Mouse (Mus musculus): ENCODE measurements around the gene Dhrs3.

Dhrs3 gene

GRCm38 (mm10) chr4:144898036-144898649 is 5.5 kb downstream of the Dhrs3 start:
- peak; percentile 34 for DNase-seq (ENCODE audit: low read depth, low spot score)

DNA sequence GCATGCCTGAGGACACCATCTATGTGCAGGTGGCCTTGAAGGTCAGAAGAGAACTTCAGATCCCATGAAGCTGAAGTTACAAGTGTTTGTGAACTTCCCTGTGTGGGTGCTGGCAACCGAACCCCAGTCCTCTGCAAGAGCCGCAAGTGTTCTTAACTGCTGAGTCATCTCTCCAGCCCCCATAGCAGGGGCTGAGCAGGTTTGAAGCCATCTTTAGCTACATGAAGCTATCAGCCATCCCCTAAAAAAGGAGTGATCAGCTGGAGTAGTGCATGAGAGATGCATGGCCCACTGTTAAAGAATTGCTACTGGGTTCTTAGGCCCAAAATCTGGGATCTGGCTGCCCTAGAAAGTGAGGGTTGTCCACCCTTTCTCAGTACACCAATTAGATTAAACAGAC is 6.1 kb downstream of the Dhrs3 start:
- no peak for DNase-seq (ENCODE audit: low read depth, low spot score)

- DNase-seq (ENCODE audit: low read depth, low spot score), result peak; percentile 64
These were observed 9.0 kb downstream of the Dhrs3 start for GRCm38 (mm10) chr4:144901561-144902111.

GRCm38 (mm10) chr4:144903088-144903487 is 10.5 kb downstream of the Dhrs3 start:
- DNase-seq (ENCODE audit: low read depth, low spot score), result no peak

- no peak for DNase-seq (ENCODE audit: low read depth, low spot score)
These were observed 11.3 kb downstream of the Dhrs3 start for GRCm38 (mm10) chr4:144903932-144904331.

GRCm38 (mm10) chr4:144905128-144905527 is 12.5 kb downstream of the Dhrs3 start:
- DNase-seq (ENCODE audit: low read depth, low spot score), result no peak

- DNase-seq (ENCODE audit: low read depth, low spot score), result no peak
These were observed 13.6 kb downstream of the Dhrs3 start for GRCm38 (mm10) chr4:144906001-144906889.

DNA sequence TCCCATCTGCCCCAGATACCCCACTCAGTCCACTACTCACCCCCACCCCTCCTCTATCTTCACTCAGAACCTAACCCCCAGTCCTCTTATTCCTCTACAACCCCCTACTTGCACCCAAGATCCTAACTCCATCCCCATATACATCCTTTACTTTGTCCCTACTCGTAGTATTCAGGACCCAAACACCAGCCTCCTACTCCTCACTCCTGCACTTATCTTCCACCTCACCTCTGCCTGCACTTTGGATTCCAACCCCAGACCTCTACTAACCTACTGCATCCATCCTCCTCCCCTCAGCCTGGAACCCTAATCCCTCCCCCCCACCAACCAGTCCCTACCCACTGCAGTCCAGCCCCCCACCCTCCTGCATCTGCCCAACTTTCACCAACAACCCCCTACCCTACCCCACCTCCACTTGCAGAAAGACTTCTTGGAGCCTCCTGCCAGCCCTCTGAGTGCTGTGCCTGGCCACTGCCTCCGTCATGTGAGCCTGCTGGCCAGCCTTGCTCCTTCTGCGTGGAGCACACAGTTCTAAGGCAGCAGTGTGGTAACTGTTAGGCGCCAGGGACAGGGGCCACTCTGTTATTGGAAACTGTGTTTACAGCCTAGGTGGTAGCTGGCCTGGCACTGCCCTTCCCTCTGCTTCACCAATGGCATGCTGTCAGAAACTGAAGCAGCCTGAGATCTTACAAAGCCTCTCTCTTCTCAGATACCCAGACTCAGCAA is 14.5 kb downstream of the Dhrs3 start:
- DNase-seq (ENCODE audit: low read depth, low spot score), result no peak

DNA sequence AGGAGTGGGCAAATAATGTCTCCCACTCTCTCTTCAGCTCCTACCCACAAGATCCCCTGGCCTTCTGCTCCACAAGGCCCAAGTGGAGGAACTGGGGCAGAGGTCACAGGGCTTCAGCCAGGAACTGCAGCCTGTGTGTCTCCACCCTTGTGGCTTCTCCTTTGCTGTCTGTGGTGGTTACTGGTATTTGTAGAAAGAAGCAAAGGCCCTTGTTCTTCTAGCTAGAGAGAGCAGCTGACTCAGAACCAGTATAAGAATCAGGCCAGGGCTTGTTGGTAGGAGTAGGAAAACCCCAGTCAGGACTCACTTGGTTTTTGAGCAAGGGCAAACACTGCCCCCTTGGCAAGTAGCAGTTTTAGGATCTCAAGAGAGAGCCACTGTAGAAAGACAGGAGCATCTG is 16.2 kb downstream of the Dhrs3 start:
- no peak for DNase-seq (ENCODE audit: low read depth, low spot score)

DNA sequence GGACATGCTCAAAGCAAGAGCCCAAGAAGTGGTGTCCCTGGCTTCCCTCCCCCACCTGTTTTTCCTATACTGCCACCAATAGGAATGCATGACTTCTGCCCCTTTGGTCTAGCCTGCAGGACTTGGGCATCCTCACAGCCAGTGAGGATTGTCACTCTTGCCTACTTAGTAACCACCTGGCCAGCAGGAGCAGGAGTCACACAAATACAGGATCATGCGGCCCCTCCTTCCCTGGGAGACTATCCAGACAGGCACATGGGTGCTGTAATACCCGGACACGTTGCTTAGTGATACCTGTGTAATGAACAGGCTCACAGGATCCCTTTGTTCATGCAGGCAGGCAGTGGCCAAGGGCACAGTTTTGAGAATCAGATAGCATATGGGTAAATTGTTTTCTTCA is 17.7 kb downstream of the Dhrs3 start:
- DNase-seq (ENCODE audit: low read depth, low spot score), result no peak

GRCm38 (mm10) chr4:144913298-144914152 is 20.9 kb downstream of the Dhrs3 start:
- no peak for DNase-seq (ENCODE audit: low read depth, low spot score)

- no peak for DNase-seq (ENCODE audit: low read depth, low spot score)
These were observed 23.9 kb downstream of the Dhrs3 start for GRCm38 (mm10) chr4:144916520-144916919.

- DNase-seq (ENCODE audit: low read depth, low spot score), result no peak
These were observed 24.5 kb downstream of the Dhrs3 start for GRCm38 (mm10) chr4:144917101-144917500.

DNA sequence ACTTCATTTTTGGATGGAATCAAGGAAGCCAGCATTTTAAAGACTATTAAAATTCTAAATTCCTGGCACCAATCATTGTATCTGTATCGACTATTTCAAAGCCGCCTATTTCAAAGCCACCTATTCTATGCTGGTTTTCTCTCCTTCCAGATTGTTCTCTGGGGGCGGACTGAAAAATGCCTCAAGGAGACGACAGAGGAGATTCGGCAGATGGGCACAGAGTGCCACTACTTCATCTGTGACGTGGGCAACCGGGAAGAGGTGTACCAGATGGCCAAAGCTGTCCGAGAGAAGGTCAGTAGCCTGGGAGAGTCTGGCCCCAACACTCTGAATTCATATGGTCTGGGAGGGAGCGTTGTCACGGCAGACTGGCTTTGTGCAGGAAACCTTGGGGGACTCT is 25.9 kb downstream of the Dhrs3 start:
- no peak for DNase-seq (ENCODE audit: low read depth, low spot score)

GRCm38 (mm10) chr4:144928693-144929436 is 36.2 kb downstream of the Dhrs3 start:
- no peak for DNase-seq (ENCODE audit: low read depth, low spot score)

GRCm38 (mm10) chr4:144929811-144930221 is 37.2 kb downstream of the Dhrs3 start:
- no peak for DNase-seq (ENCODE audit: low read depth, low spot score)

DNA sequence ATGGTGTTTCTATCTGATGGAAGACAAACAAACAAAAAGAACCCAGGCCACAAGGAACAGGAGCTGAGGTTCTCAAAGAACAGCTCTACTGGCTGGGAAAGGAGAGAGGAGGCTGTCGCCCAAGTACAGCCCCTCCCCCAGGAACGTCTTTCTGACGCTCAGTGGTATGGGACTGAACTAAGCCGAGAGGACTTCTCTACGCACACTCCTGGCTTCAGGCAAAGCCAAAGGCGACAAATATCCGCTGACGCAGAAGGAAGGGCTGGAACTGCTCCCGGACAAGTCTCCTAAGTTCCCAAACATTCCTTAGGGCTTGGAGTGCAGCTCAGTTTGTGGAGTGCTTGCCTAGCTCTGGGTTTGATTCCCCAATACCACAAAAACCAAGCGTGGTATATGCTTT is 37.7 kb downstream of the Dhrs3 start:
- DNase-seq (ENCODE audit: low read depth, low spot score), result no peak

DNA sequence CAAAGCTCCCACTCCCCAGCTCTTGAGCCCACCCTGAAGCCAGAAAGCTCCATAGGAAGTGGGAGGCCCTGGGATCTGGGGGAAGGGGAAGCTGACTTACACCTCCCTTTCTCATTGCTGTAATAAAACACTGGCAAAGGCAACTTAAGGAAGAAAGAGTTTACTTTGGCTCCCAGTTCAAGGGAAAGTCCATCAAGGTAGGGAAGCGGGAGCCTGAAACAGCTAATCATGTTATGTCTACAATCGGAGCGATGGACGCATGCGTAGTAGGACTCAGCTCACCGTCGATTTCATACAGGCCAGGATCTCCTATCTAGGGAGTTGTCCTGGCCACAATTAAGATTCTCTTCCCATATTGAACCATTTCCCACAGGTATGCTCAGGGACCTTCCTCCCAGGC is 38.5 kb downstream of the Dhrs3 start:
- DNase-seq (ENCODE audit: low read depth, low spot score), result no peak

DNA sequence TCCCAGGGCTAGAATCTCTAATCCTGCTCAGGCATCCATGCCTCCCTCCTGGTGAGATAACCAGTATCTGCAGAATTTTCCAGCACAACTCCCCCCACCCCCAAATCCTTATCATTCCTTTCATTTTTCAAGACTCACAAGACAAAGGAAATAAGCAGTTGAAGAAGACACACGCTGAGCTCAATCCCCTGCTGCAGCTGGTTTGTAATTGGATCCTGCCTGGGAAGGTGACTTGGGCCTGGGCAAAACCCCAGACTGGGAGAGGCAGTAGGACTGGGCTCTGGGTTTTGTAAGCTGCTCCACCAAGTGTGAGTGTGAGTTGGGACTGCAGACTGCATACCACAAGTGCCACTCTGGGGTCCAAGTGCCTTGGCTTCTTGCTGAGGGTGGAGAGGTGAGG is 41.9 kb downstream of the Dhrs3 start:
- no peak for DNase-seq (ENCODE audit: low read depth, low spot score)

DNA sequence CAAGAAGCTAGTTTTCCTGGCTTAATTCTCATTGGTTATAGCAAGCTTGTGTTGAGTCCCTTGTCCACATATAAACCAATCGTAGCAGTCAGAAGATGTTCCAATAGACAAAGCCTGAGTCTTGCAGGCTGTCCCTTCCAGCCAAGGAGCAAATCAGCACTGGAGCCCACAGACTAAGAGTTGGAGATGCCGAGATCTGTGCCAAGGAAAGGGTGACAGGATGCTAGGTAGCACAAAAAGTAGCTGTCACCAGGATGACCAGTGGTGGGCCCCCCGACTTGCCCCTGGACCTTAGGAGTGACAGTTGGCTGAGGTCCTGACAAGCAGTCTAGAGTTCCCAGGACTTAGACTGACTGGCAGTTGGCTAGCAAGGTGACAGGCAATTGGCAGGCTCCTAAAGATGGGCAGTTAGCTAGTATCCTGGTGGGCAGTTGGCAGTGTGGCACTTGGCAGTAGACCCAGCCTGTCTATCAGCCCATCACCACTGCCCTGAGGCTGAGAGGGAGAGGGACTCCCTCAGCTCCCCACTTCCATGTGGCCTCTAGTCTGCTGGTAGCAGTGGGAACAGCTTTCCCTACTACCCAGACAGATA is 44.0 kb downstream of the Dhrs3 start:
- DNase-seq (ENCODE audit: low read depth, low spot score), result no peak
